Mouse (Mus musculus) thymus, postnatal 36 days (tissue): Measurements from ENCODE around the gene 9030624G23Rik.
A peak's percentile ranks its signal among the peaks of the same experiment; 100 is the strongest.
"Not testable (repeated sequence)": the region's sequence is repeated elsewhere in the genome, so short reads cannot be mapped to it uniquely, and the experiment has no call there.

Experiments
- DNase-seq, 2 experiments: peaks; one replicate each; pipeline ENCODE4 v3.0.0; 2022; ENCODE audit warnings: mixed read lengths in 2 of 2

The 9030624G23Rik gene

GRCm38 (mm10) chr12:24097108-24097520, at the start of gene 9030624G23Rik:
9030624G23Rik (minus strand) TSS chr12:24097246.
- DNase-seq: peak in 1 of 2 experiments; percentile 21

- not testable (repeated sequence) for DNase-seq
These were observed 13.9 kb downstream of the 9030624G23Rik start for GRCm38 (mm10) chr12:24083096-24083495.
